Mouse (Mus musculus) thymus, adult 2 months (tissue): ENCODE measurements around the gene Gast.

Experiments used
- CTCF ChIP-seq: fragments of 200-500 bp; IDR thresholded peaks from 2 replicates; pipeline ENCODE4 v1.5.1; 2012; ENCODE audit warnings: mild to moderate bottlenecking, control low read depth, low read length, moderate library complexity, borderline replicate concordance; ENCODE audit not compliant: control insufficient read depth, poor library complexity, insufficient read depth; ENCODE audit errors: extremely low read depth
- POLR2A ChIP-seq: fragments of 200-500 bp; IDR thresholded peaks from 2 replicates; pipeline ENCODE4 v1.6.1; 2012; ENCODE audit warnings: mild to moderate bottlenecking, low read length, control low read depth, moderate library complexity; ENCODE audit not compliant: control insufficient read depth, poor library complexity, insufficient read depth; ENCODE audit errors: extremely low read depth

GRCm38 (mm10) chr11:100375127-100375526 lies 40.9 kb downstream of the Gast start:
- TF ChIP-seq CTCF (no peak), POLR2A (no peak)
